Mouse (Mus musculus): ENCODE measurements around the gene St13. TPM values are rescaled to one million over a fixed set of nuclear protein-coding genes. Genes with fewer than 3 reads are reported as not detected.

St13 gene
- polyA plus RNA-seq, 1 experiment from 2014 or later, result 153 TPM

- H3K9ac ChIP-seq (ENCODE audit: low read length), result no peak overlapping the region
- H3K4me2 ChIP-seq (ENCODE audit: low read depth, low read length), result no peak overlapping the region
- no peak overlapping the region for H3K27ac ChIP-seq (ENCODE audit: low read length)
- WGBS, result 69% methylated on average over 2 of the region's 2 CpGs
- H3K27me3 ChIP-seq (ENCODE audit: control insufficient read depth, insufficient read depth, low read length), result no peaks in the 10 kb centered on the region
- no peak for ATAC-seq (ENCODE audit: insufficient read depth, low FRiP score)
- H3K4me1 ChIP-seq (ENCODE audit: control insufficient read depth, insufficient read depth, low read length), result no peaks in the 10 kb centered on the region
- H3K9me3 ChIP-seq (replicated peaks; ENCODE audit: control insufficient read depth, low read length), result no peaks in the 10 kb centered on the region
- H3K36me3 ChIP-seq (ENCODE audit: control insufficient read depth, insufficient read depth, low read length), result peaks cover 4% of the 10 kb centered on the region; the same call in 1 of the 2 replicates
- H3K4me3 ChIP-seq (replicated peaks; ENCODE audit: low read length), result no peak overlapping the region
Measured at GRCm38 (mm10) chr15:81378845-81379244, 21.0 kb downstream of the St13 start.

GRCm38 (mm10) chr15:81374621-81375020 lies 25.3 kb downstream of the St13 start:
- Histone ChIP-seq H3K4me1 (ENCODE audit: control insufficient read depth, insufficient read depth, low read length) (no peaks in the 10 kb centered on the region), H3K4me3 (replicated peaks; ENCODE audit: low read length) (no peak overlapping the region), H3K4me2 (ENCODE audit: low read depth, low read length) (no peak overlapping the region), H3K9ac (ENCODE audit: low read length) (no peak overlapping the region), H3K9me3 (replicated peaks; ENCODE audit: control insufficient read depth, low read length) (no peaks in the 10 kb centered on the region), H3K27ac (ENCODE audit: low read length) (no peak overlapping the region), H3K36me3 (ENCODE audit: control insufficient read depth, insufficient read depth, low read length) (peaks cover 10% of the 10 kb centered on the region), H3K27me3 (ENCODE audit: control insufficient read depth, insufficient read depth, low read length) (no peaks in the 10 kb centered on the region)
- 88% methylated on average over 11 of the region's 11 CpGs for WGBS
- no peak for ATAC-seq (ENCODE audit: insufficient read depth, low FRiP score)

GRCm38 (mm10) chr15:81370356-81370755 lies 29.5 kb downstream of the St13 start:
- Histone ChIP-seq H3K4me1 (ENCODE audit: control insufficient read depth, insufficient read depth, low read length) (no peaks in the 10 kb centered on the region), H3K27me3 (ENCODE audit: control insufficient read depth, insufficient read depth, low read length) (no peaks in the 10 kb centered on the region), H3K9me3 (replicated peaks; ENCODE audit: control insufficient read depth, low read length) (no peaks in the 10 kb centered on the region), H3K4me2 (ENCODE audit: low read depth, low read length) (no peak overlapping the region), H3K9ac (ENCODE audit: low read length) (no peak overlapping the region), H3K27ac (ENCODE audit: low read length) (no peak overlapping the region), H3K36me3 (ENCODE audit: control insufficient read depth, insufficient read depth, low read length) (peaks cover 12% of the 10 kb centered on the region), H3K4me3 (replicated peaks; ENCODE audit: low read length) (no peak overlapping the region)
- WGBS, result 66% methylated on average over 1 of the region's 1 CpGs
- no peak for ATAC-seq (ENCODE audit: insufficient read depth, low FRiP score)

GRCm38 (mm10) chr15:81368601-81369000 lies 31.3 kb downstream of the St13 start:
- Histone ChIP-seq H3K4me1 (ENCODE audit: control insufficient read depth, insufficient read depth, low read length) (no peaks in the 10 kb centered on the region), H3K27me3 (ENCODE audit: control insufficient read depth, insufficient read depth, low read length) (no peaks in the 10 kb centered on the region), H3K9me3 (replicated peaks; ENCODE audit: control insufficient read depth, low read length) (no peaks in the 10 kb centered on the region), H3K4me2 (ENCODE audit: low read depth, low read length) (no peak overlapping the region), H3K4me3 (replicated peaks; ENCODE audit: low read length) (no peak overlapping the region), H3K36me3 (ENCODE audit: control insufficient read depth, insufficient read depth, low read length) (peaks cover 12% of the 10 kb centered on the region), H3K27ac (ENCODE audit: low read length) (no peak overlapping the region), H3K9ac (ENCODE audit: low read length) (no peak overlapping the region)
- WGBS, result 82% methylated on average over 1 of the region's 1 CpGs
- ATAC-seq (ENCODE audit: insufficient read depth, low FRiP score), result no peak

GRCm38 (mm10) chr15:81366241-81366640 lies 33.6 kb downstream of the St13 start:
- Histone ChIP-seq H3K9ac (ENCODE audit: low read length) (no peak overlapping the region), H3K36me3 (ENCODE audit: control insufficient read depth, insufficient read depth, low read length) (peaks cover 12% of the 10 kb centered on the region), H3K27me3 (ENCODE audit: control insufficient read depth, insufficient read depth, low read length) (no peaks in the 10 kb centered on the region), H3K4me1 (ENCODE audit: control insufficient read depth, insufficient read depth, low read length) (no peaks in the 10 kb centered on the region), H3K9me3 (replicated peaks; ENCODE audit: control insufficient read depth, low read length) (no peaks in the 10 kb centered on the region), H3K27ac (ENCODE audit: low read length) (no peak overlapping the region), H3K4me2 (ENCODE audit: low read depth, low read length) (no peak overlapping the region), H3K4me3 (replicated peaks; ENCODE audit: low read length) (no peak overlapping the region)
- ATAC-seq (ENCODE audit: insufficient read depth, low FRiP score), result no peak
- WGBS, result 78% methylated on average over 4 of the region's 4 CpGs

GRCm38 (mm10) chr15:81365246-81365645 lies 34.6 kb downstream of the St13 start:
- Histone ChIP-seq H3K9me3 (replicated peaks; ENCODE audit: control insufficient read depth, low read length) (no peaks in the 10 kb centered on the region), H3K4me2 (ENCODE audit: low read depth, low read length) (no peak overlapping the region), H3K27me3 (ENCODE audit: control insufficient read depth, insufficient read depth, low read length) (no peaks in the 10 kb centered on the region), H3K27ac (ENCODE audit: low read length) (no peak overlapping the region), H3K4me3 (replicated peaks; ENCODE audit: low read length) (no peak overlapping the region), H3K36me3 (ENCODE audit: control insufficient read depth, insufficient read depth, low read length) (peaks cover 7% of the 10 kb centered on the region), H3K4me1 (ENCODE audit: control insufficient read depth, insufficient read depth, low read length) (no peaks in the 10 kb centered on the region), H3K9ac (ENCODE audit: low read length) (no peak overlapping the region)
- WGBS, result 82% methylated on average over 8 of the region's 8 CpGs
- no peak for ATAC-seq (ENCODE audit: insufficient read depth, low FRiP score)

GRCm38 (mm10) chr15:81364271-81364670 lies 35.6 kb downstream of the St13 start:
- Histone ChIP-seq H3K9ac (ENCODE audit: low read length) (no peak overlapping the region), H3K27ac (ENCODE audit: low read length) (no peak overlapping the region), H3K9me3 (replicated peaks; ENCODE audit: control insufficient read depth, low read length) (no peaks in the 10 kb centered on the region), H3K4me1 (ENCODE audit: control insufficient read depth, insufficient read depth, low read length) (peaks cover 8% of the 10 kb centered on the region), H3K4me2 (ENCODE audit: low read depth, low read length) (no peak overlapping the region), H3K27me3 (ENCODE audit: control insufficient read depth, insufficient read depth, low read length) (no peaks in the 10 kb centered on the region), H3K4me3 (replicated peaks; ENCODE audit: low read length) (no peak overlapping the region), H3K36me3 (ENCODE audit: control insufficient read depth, insufficient read depth, low read length) (peaks cover 7% of the 10 kb centered on the region; the same call in 1 of the 2 replicates)
- no peak for ATAC-seq (ENCODE audit: insufficient read depth, low FRiP score)
- WGBS, result 81% methylated on average over 1 of the region's 1 CpGs

- Histone ChIP-seq H3K4me1 (ENCODE audit: control insufficient read depth, insufficient read depth, low read length) (peaks cover 14% of the 10 kb centered on the region), H3K9ac (ENCODE audit: low read length) (no peak overlapping the region), H3K36me3 (ENCODE audit: control insufficient read depth, insufficient read depth, low read length) (peaks cover 3% of the 10 kb centered on the region; the same call in 1 of the 2 replicates), H3K27ac (ENCODE audit: low read length) (no peak overlapping the region), H3K4me3 (replicated peaks; ENCODE audit: low read length) (no peak overlapping the region), H3K4me2 (ENCODE audit: low read depth, low read length) (no peak overlapping the region), H3K9me3 (replicated peaks; ENCODE audit: control insufficient read depth, low read length) (no peaks in the 10 kb centered on the region), H3K27me3 (ENCODE audit: control insufficient read depth, insufficient read depth, low read length) (no peaks in the 10 kb centered on the region)
- WGBS, result 84% methylated on average over 1 of the region's 1 CpGs
- ATAC-seq (ENCODE audit: insufficient read depth, low FRiP score), result no peak
Measured at GRCm38 (mm10) chr15:81362501-81362900, 37.4 kb downstream of the St13 start.

GRCm38 (mm10) chr15:81361417-81362015 lies 38.4 kb downstream of the St13 start:
- H3K9ac ChIP-seq (ENCODE audit: low read length), result 0 out of 2 replicates have a peak overlapping the region, but pooled peaks have one; percentile 9
- WGBS, result 35% methylated on average over 10 of the region's 10 CpGs

More at GRCm38 (mm10) chr15:81361417-81362015, 38.4 kb downstream of the St13 start:
- no peaks in the 10 kb centered on the region; the same call in 1 of the 2 replicates for H3K36me3 ChIP-seq (ENCODE audit: control insufficient read depth, insufficient read depth, low read length)
- H3K4me1 ChIP-seq (ENCODE audit: control insufficient read depth, insufficient read depth, low read length), result peaks cover 14% of the 10 kb centered on the region
- H3K4me3 ChIP-seq (replicated peaks; ENCODE audit: low read length), result no peak overlapping the region; the same call in 1 of the 2 replicates
- H3K27ac ChIP-seq (ENCODE audit: low read length), result peak overlapping the region; percentile 90
- H3K27me3 ChIP-seq (ENCODE audit: control insufficient read depth, insufficient read depth, low read length), result no peaks in the 10 kb centered on the region
- no peaks in the 10 kb centered on the region for H3K9me3 ChIP-seq (replicated peaks; ENCODE audit: control insufficient read depth, low read length)
- H3K4me2 ChIP-seq (ENCODE audit: low read depth, low read length), result peak overlapping the region; percentile 92
- no peak for ATAC-seq (ENCODE audit: insufficient read depth, low FRiP score)
